Mouse (Mus musculus) cerebellum, adult 11-12 months (tissue): Measurements from ENCODE around the gene Tsr2.

Source experiments
- DNase-seq: peaks from one replicate; pipeline ENCODE4 v3.0.0; 2022

Tsr2 gene

DNA sequence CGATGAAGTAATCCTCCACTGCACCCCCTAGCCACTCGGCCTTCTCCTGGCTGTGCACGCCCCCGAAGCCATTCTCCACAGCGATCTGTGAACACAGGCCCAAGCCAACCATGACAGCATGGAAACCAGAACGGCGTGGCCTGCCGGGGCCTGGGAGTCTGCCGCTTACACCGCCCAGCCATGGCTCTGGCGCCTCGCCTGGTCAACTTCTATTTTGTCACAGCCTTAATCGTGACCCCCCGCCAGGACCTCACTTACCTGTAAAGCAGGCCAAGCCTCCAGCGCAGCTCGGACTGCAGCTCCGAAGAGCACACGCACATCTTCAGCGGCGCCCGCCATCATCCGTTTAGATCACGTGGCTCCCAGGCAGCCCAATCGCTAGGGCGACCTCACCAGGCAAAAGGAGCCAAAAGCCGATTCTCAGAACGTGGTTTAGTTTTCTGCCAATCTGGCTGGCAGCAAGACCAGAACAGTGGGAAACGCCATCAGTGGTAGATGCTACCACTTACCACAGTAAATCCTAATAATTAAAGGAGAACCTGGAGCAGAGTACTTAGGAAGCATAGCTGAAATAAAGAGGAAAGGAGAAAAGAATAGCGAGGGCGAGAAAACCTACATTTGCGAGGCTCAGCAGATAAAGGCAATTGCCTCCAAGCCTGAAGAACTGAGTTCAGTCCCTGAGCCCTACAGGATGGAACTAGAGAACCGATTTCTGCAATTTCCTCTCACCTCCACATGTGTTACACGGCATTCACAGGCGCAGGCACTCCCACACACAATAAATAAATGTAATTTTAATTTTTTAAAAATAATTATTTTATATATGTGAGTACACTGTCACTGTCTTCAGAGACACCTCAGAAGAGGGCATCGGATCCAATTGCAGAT is at the start of gene Tsr2:
Gene Tsr2, minus strand, starts transcription at position 373 of the 888 bp plus-strand sequence.
- DNase-seq: peak; percentile 79

DNA sequence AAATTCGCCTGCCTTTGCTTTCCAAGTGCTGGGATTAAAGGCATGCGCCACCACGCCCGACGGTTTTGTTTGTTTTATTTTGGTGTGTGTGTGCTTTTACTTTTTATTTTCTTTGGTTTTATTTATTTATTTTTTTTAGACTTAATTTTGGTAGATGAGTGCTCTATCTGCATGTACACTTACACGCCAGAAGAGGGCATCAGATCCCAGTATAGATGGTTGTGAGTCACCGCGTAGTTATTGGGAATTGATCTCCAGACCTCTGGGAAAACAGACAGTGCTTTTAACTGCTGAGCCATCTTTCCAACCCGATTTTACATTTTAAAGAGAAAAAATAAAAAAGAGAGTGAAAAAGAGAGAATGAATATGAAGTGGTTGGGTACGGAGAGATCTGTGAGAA is 36.4 kb upstream of the Tsr2 start:
- DNase-seq: no peak

DNA sequence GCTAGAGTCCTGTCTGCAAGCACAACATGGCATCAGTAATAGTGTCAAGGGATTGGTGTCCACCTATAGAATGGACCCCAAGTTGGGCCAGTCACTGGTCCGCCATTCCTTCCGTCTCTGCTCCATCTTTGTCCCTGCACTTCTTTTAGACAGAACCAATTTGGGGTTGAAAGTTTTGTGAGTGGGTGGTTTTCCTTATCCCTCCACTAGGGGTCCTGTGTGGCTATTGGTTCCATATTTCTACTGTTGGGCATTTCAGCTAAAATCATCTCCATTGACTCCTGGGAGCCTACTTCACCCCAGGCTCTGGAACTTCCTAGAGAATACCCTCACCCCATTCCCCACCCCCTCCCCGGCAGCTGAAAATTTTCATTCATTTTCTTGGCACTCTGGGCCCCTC is 34.1 kb upstream of the Tsr2 start:
- no peak for DNase-seq

- no peak for DNase-seq
Observed at GRCm38 (mm10) chrX:151123933-151124332, 27.6 kb upstream of the Tsr2 start.

DNA sequence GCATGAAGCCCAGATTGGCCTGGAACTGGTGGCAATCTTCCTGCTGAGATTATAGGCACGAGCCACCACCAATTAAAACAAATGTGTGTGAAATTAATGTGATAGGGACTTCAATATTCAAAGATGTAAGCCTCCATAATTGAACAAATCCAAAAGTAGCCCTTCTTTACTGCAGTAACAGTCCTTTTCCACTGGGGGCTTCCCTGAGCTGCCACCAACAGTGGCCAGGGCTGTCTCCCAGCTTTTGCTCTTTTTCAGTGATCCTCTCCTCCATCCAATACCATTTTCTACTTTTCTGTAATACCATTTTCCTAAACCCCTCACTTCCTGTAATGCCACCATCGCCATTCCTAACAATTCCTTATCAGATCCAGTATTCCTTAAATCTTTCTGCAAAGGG is 21.1 kb upstream of the Tsr2 start:
- no peak for DNase-seq

DNA sequence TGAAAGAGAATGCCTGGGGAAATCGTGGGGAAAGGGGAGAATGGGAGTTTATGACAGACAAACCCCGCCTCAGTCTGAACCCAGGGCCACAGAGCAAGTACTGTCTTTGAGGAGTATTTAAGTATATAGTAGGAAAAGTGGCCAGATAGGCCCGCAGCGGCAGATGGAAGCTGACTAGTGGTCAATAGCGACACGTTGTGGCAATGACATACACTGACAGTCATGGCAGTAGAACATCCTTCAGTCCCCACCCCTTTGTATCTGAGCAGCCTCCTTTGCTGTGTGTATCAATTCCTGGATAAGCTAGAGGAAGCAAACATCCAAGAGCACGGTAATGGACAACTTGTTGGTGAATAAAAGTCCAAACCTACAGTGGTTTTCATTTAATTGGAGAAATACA is 20.5 kb upstream of the Tsr2 start:
- no peak for DNase-seq

DNA sequence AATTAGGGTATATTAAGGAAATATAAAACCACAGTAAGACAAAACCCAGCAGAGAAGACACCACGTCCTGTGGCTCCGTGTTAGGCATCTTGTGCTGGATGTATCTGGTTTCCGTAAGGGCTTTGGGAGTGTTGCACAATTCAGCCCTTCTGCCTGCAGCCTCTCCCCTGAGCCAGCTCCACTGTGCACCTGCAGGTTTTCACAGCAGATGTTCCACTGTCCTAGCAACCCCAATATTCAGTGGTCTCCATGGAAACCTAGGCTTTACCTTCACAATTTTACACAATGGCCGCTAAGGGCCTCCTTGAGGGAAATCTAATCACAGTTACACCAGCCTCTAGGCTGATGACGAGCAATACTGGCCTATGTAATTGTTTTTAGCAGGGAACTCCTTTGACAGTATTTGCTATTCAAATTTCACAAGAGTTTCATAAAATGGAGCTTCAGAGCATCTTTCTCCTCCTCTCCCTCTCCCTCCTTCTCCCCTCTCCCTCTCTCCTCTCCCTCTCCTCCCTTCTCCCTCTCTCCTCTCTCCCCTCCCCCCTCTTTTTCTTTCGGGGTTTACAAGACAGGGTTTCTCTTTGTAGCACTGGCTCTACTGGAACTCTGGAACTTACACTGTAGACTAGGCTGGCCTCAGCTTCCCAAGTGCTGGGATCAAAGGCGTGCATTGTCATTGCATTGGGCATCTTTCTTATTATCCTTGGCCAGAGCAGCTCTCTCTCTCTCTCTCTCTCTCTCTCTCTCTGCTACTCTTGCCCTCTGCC is 11.1 kb upstream of the Tsr2 start:
- DNase-seq: no peak

DNA sequence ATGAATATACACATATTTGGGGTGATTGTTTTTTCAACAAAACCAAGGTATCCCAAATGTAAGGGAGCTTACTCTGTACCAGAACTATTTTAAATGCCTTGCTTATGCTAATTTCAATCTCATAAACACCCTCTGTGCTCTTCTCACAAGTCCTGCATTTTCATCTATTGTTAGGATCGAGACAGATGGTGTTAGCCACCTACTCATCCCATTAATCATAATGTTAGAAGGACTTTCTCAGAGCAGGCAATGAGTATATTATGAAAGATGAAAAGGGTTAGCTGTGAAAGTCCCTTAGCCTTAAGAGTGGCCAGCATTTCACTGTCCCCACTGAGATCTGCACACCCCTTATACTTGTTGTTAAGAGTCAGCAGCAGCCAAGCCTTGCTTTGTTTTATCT is 8.9 kb downstream of the Tsr2 start:
- DNase-seq: no peak

DNA sequence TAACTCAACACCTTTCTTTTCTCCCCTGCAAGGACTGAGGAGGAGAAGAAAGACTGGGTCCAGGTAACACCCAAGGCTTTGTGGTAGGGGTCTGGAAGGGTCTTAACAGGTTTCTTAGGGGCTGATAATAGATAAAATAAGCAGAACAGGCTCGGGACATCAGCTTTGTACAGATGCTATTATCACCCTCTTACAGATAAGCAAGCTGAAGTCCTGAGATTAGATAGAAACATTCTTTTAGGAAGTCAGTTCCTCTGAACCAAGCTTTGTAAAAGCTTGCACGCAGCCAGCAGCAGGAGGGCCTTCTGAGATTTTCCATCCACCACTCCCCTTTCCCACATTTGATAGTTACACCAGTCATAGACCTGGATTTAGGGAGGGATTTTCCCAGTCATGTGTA is 10.7 kb downstream of the Tsr2 start:
- DNase-seq: no peak

GRCm38 (mm10) chrX:151076941-151077485 is 19.3 kb downstream of the Tsr2 start:
- peak; percentile 32 for DNase-seq

DNA sequence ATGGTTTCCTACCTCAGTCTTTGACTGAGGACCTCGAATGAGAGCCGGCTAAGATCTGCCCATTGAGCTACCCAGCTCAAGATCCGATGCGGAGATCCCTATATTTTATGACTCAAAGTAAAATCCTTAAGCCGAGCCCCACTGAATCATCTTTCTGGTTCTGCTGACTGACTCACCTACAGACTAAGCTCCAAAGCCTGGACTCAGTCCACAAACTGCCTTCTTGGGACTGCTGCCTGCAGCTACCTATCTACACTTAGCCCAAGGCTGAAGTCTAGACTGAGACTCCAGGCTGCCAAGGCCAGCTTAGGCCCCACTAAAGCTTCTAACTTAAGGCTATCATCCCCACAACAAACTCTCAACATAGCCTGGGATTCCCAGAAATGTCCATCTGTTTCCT is 20.3 kb downstream of the Tsr2 start:
- no peak for DNase-seq

GRCm38 (mm10) chrX:151067876-151068275 is 28.5 kb downstream of the Tsr2 start:
- DNase-seq: no peak

GRCm38 (mm10) chrX:151066071-151066666 is 30.2 kb downstream of the Tsr2 start:
- no peak for DNase-seq

GRCm38 (mm10) chrX:151061615-151062299 is 34.6 kb downstream of the Tsr2 start:
- DNase-seq: no peak

DNA sequence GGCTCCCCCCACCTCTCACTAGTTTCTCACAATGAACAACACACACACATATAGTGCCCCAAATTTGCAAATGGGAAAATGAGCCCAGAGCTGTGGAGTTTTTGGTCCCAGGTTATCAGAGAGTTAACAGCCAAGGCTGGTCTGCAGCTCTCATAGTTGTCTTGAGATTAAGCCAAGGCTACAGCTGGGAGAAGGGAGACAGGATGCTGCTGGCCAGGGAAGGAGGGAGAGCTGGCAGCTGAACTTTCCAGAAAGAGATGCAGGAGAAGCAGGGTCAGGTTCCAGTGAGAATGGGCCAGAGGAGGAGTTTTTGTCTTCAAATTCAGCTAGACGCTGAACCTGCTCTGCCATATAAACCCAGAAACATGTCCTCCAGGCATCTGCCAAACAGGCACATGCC is 37.0 kb downstream of the Tsr2 start:
- DNase-seq: no peak

GRCm38 (mm10) chrX:151055559-151055958 is 40.8 kb downstream of the Tsr2 start:
- no peak for DNase-seq

DNA sequence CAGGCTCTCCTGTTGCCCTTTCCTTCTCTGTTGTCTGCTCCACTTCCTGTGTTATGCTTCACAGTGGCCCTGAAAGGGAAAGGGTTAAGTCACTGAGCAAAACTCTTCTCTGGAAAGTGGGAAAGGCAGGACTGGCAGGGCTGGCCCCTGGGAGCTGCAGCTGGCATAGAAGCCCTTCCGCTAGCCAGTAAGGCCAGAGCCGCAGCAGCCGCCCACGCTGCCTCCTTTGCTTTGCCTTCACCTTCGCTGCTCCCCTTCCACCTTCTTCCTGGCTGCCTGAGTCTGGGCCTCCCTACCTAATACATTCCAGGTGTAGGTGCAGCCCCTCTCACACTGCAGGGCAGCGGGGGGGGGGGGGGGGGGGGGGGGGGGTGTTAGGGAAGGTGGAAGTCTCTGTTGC is 41.9 kb downstream of the Tsr2 start:
- no peak for DNase-seq

DNA sequence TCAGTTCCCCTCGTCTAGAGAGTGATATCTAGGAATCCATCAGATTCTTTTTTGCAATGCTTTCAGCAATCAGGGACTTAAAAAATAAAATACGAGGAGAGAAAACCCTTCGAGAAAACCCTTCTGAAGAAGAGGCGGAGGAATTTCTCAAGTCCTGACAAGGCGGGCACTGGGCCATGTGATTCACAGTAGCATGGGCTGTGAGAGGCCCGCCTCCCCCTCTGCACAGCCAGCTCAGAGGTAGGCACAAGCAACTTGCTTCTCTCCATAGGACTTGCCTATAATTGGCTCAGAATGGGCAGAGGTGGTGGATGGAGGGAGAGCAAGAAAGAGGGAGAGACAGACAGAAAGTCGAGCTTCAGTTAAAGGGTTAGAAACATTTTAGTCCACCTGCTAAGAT is 46.0 kb downstream of the Tsr2 start:
- DNase-seq: no peak

- no peak for DNase-seq
Observed at GRCm38 (mm10) chrX:151049661-151050215, 46.6 kb downstream of the Tsr2 start.

DNA sequence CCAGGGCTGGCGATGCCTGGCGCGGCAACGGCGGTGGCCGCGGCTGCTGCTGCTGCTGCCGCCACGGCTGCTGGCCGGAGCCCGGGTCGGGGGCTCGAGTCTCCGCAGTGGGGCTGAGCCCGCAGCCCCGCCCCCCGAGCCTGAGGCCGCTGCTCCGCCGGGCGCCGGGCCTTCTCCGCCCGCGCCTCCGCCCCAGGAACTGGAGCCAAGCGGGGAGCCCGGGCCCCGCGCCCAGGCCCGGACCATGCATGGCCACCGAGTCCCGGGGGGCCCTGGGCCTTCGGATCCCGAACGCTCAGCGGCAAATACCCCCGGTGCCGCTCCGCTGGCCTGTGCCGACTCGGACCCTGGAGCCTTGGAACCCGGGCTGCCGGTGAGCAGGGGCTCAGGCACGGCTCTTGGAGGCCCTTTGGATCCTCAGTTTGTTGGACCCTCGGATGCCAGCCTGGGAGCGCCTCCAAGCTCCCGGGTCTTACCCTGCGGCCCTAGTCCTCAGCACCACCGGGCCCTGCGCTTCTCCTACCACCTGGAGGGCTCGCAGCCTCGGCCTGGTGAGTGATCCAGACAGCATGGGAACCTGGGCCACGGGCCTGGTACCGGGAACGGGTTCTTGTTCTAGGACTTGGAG is 48.8 kb downstream of the Tsr2 start:
- DNase-seq: peak; percentile 36

GRCm38 (mm10) chrX:151046777-151047430 is 49.4 kb downstream of the Tsr2 start:
- DNase-seq: peak; percentile 89
